Mouse (Mus musculus) forebrain, embryonic 14.5 days (tissue): ENCODE results near the gene Usp35. TPM values are rescaled to one million over a fixed set of nuclear protein-coding genes. Genes with fewer than 3 reads are reported as not detected.
A peak's percentile ranks its signal among the peaks of the same experiment; 100 is the strongest.

ENCODE experiments used
- ATAC-seq: fragments of 200-750 bp; cut with Nextera tagmentation; 2 replicates; pipeline ENCODE4 v1.8.0; 2017; ENCODE audit warnings: mild to moderate bottlenecking, moderate library complexity
- DNase-seq: peaks from one replicate; pipeline ENCODE4 v3.0.0-alpha.2; 2015; ENCODE audit warnings: low spot score
- H3K27ac ChIP-seq: fragments of 300-500 bp; sonication (generic); 2 replicates; pipeline ENCODE4 v1.5.1; 2014; ENCODE audit warnings: low read depth, mild to moderate bottlenecking, control low read depth, low read length, moderate library complexity
- H3K27me3 ChIP-seq: fragments of 300-500 bp; sonication (generic); replicated peaks from 2 replicates; pipeline ENCODE4 v1.6.1; 2014; ENCODE audit warnings: low read length, control low read depth, mixed read lengths; ENCODE audit not compliant: control insufficient read depth, insufficient read depth
- H3K36me3 ChIP-seq: fragments of 300-500 bp; sonication (generic); 2 replicates; pipeline ENCODE4 v1.6.1; 2014; ENCODE audit warnings: low read length, control low read depth; ENCODE audit not compliant: control insufficient read depth, insufficient read depth
- H3K4me1 ChIP-seq: fragments of 300-500 bp; sonication (generic); 2 replicates; pipeline ENCODE4 v1.6.1; 2014; ENCODE audit warnings: antibody characterized with exemption, low read length, control low read depth; ENCODE audit not compliant: control insufficient read depth, insufficient read depth
- H3K4me2 ChIP-seq: fragments of 300-500 bp; sonication (generic); 2 replicates; pipeline ENCODE4 v1.6.1; 2014; ENCODE audit warnings: mild to moderate bottlenecking, control low read depth, low read length
- H3K4me3 ChIP-seq: fragments of 300-500 bp; sonication (generic); 2 replicates; pipeline ENCODE4 v1.5.1; 2014; ENCODE audit warnings: low read depth, low read length, control low read depth
- H3K9ac ChIP-seq: fragments of 300-500 bp; sonication (generic); 2 replicates; pipeline ENCODE4 v1.6.1; 2014; ENCODE audit warnings: mild to moderate bottlenecking, low read length, control low read depth, moderate library complexity
- H3K9me3 ChIP-seq: fragments of 300-500 bp; sonication (generic); replicated peaks from 2 replicates; pipeline ENCODE4 v1.6.1; 2016; ENCODE audit warnings: low read length, control low read depth, mixed read lengths; ENCODE audit not compliant: control insufficient read depth
- WGBS: fragments of 180-500 bp; shearing (Covaris S2); extraction: QIAGEN DNeasy Blood & Tissue Kit; methylation state at CpG from one replicate; pipeline ENCODE4 v1.1.7; 2014; 5-methylcytosine and 5-hydroxymethylcytosine counted together
- polyA plus RNA-seq: library from polyadenylated mRNA; unstranded; fragments of >200 nt; fragmentation: Nextera tagmentation; extraction: Ambion mirVana; gene quantifications from 2 replicates; pipeline ENCODE4 v1.2.1, GENCODE M21; 2014

The Usp35 gene
- polyA plus RNA-seq, 1 experiment from 2014 or later: 4.1 TPM

DNA sequence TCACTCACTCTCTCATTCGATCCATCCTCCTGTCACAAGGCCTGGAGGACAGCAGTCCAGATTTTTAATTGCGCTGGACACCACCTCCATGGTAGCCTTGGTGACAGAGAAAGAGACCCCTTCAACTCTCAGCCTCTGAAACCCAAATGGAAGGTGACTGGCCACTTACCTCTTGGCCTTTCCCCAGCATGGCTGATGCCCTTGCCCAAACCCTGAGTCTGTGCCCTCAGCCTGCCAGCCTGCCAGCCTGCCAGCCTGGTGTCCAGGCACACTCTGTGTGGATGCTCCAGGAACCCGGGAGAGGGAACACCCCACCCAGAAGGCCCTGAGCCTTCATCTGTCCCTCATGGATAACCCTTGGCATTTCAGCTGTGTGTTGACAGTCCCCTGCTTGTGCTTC, 2.1 kb downstream of the Usp35 start:
- no peak overlapping the region for H3K27ac ChIP-seq
- no peaks in the 10 kb centered on the region for H3K9me3 ChIP-seq
- no peaks in the 10 kb centered on the region for H3K36me3 ChIP-seq
- H3K4me2 ChIP-seq: no peak overlapping the region
- 86% methylated on average over 3 of the region's 3 CpGs for WGBS
- H3K27me3 ChIP-seq: peaks cover 24% of the 10 kb centered on the region
- H3K4me3 ChIP-seq: no peak overlapping the region
- peaks cover 12% of the 10 kb centered on the region for H3K4me1 ChIP-seq
- ATAC-seq (no peak), DNase-seq (no peak)
- 0 out of 2 replicates have a peak overlapping the region, but pooled peaks have one; percentile 5 for H3K9ac ChIP-seq

DNA sequence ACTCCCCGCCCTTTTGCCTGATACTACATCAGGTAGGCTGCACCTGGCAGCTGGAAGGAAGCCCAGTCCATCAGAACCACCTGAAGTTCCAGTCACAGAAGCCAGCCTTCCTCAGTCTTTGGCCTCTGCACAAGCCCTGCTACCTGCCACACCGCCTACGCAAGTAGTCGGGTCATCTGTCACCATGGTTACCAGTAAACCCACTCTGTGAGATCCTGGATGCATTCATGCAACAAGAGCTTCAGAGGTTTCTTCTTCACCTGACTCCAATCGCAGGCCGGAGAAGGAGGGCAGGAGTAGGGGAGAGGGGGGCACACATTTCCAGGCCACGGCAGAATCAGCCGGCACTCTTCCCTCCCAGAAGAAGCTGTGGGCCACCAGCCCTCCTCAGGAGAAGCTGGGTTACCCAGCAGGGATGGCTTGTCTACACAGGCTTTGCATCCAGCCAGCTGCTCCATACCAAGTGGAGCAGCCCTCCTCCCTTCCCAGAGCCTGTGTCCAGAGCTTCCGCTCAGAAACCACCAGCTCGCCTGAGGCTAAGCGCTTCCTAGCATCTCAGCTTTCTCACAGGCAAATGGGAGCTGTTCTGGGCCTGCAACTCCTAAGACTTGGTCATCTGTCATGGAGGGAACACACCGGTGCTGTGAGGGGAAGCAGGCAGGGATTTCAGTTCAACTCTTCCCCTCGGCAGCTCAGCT, 2.8 kb downstream of the Usp35 start:
- H3K9me3 ChIP-seq: no peaks in the 10 kb centered on the region
- H3K36me3 ChIP-seq: no peaks in the 10 kb centered on the region
- H3K9ac ChIP-seq: no peak overlapping the region
- H3K4me2 ChIP-seq: no peak overlapping the region
- DNase-seq: no peak
- 75% methylated on average over 13 of the region's 13 CpGs for WGBS
- H3K27ac ChIP-seq: no peak overlapping the region
- ATAC-seq: no peak
- H3K4me1 ChIP-seq: peaks cover 12% of the 10 kb centered on the region
- H3K4me3 ChIP-seq: no peak overlapping the region
- peaks cover 25% of the 10 kb centered on the region for H3K27me3 ChIP-seq

DNA sequence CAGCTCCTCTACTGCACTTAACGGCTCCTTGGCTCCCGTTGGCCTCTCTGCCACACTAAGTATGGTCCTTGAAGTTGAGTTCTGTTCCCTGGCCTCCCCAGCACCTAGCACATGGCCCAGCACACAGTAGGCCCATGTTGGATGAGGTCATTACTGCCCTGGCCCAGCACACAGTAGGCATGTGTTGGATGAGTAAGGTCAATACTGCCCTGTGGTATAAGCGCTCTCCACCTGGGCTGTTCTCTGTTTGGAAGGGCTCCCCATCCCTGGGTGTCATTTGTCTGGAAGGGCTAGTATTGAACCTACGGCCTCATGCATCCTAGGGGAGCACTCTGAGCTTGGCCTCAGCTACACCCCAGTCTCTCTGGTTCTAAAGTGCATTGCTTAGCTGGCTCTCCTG, 4.4 kb downstream of the Usp35 start:
- Histone ChIP-seq H3K27ac (no peak overlapping the region), H3K36me3 (no peaks in the 10 kb centered on the region), H3K27me3 (peaks cover 25% of the 10 kb centered on the region), H3K9ac (no peak overlapping the region), H3K9me3 (no peaks in the 10 kb centered on the region), H3K4me1 (peaks cover 4% of the 10 kb centered on the region; the same call in 1 of the 2 replicates), H3K4me3 (no peak overlapping the region), H3K4me2 (no peak overlapping the region)
- 95% methylated on average over 4 of the region's 4 CpGs for WGBS
- no peak for ATAC-seq
- no peak for DNase-seq

DNA sequence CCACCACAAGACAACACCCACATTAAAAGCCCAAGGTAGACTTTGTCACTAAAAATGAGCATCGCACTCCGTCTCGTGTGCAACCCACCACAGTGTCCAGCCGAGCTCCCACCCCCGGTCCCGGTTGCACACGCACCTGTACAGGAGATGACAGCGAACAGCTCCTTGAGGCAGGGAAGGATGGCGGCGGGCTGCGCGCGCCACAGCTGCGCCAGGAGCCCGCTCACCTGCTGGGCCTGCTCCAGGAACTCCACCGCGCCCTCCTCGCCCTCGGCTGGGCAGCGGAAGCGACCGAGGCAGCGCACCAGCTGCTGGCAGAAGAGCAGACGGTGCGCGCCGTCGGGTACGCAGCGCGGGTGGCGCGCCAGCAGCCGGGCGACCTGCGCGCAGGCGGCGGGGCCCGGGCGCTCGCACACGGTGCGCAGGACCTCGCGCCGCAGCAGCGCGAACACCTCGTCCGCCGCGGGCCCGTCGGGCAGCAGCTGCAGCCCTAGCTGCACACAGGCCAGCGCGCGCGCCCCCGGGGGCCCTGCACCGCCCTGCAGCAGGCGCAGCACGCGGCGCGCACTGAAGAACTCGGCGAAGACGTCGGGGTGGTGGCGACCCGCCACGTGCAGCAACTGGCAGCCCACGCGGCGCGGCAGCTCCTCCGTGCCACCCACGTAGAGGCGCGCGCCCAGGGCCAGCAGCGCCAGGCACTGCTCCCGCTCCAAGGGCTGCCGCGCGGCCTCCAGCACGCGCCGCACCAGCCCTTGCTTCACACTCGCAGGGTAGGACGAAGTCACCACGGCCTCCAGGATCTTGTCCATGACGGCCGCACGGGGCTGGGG, 6.4 kb downstream of the Usp35 start:
- peak; percentile 65 for ATAC-seq
- H3K4me1 ChIP-seq: no peaks in the 10 kb centered on the region
- H3K4me2 ChIP-seq: peak overlapping the region; percentile 48
- peak; percentile 37 for DNase-seq
- H3K9ac ChIP-seq: peak overlapping the region; percentile 32; the same call in 1 of the 2 replicates
- peaks cover 25% of the 10 kb centered on the region for H3K27me3 ChIP-seq
- peaks cover 5% of the 10 kb centered on the region; the same call in 1 of the 2 replicates for H3K36me3 ChIP-seq
- 14% methylated on average over 92 of the region's 96 CpGs for WGBS
- H3K9me3 ChIP-seq: no peaks in the 10 kb centered on the region
- no peak overlapping the region for H3K27ac ChIP-seq
- peak overlapping the region; percentile 25 for H3K4me3 ChIP-seq

DNA sequence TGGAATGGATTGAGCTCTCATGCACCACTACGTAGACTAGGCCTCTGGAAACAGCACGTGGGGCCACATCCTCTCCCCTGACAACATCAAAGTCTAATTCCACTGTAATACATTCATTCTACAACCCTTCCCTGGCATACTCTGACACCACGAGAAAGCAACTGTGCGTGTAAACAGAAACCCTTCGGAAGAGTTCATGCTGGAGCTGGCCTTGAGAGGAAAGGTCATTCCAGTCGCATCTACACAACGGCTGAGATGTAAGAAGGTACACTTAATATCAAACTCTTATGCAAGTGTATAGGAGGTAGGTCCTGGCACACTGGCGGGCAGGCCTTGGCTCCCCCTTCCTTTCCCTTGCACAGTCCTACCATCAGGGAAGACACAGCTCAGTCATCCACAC, 7.5 kb downstream of the Usp35 start:
- WGBS: 93% methylated on average over 8 of the region's 8 CpGs
- Histone ChIP-seq H3K9me3 (no peaks in the 10 kb centered on the region), H3K4me3 (no peak overlapping the region), H3K27me3 (peaks cover 25% of the 10 kb centered on the region), H3K4me2 (no peak overlapping the region), H3K27ac (no peak overlapping the region), H3K4me1 (no peaks in the 10 kb centered on the region), H3K9ac (no peak overlapping the region), H3K36me3 (peaks cover 12% of the 10 kb centered on the region; the same call in 1 of the 2 replicates)
- DNase-seq: no peak
- no peak for ATAC-seq

DNA sequence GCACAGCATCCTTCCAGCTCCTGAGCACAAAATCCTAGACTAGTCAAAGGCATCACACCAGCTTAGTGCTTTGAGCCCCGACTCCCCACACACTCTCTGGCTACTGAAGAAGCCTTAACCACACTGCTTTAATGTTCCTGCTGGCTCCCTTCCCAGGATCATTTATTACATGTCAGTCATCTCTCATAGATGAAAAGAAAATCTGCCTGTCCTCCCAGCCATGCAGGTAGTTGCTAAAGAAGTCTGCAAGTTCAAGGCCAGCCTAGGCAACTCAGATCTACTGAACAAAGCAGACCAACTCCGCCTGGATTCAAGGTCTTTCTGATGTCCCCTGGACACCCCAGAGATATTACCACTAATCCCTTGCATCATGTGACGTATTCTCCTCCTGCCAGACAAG, 14.1 kb downstream of the Usp35 start:
- no peak overlapping the region for H3K9ac ChIP-seq
- 81% methylated on average over 3 of the region's 3 CpGs for WGBS
- DNase-seq (no peak), ATAC-seq (no peak)
- H3K27ac ChIP-seq: no peak overlapping the region
- H3K4me1 ChIP-seq: no peaks in the 10 kb centered on the region
- no peak overlapping the region for H3K4me3 ChIP-seq
- peaks cover 25% of the 10 kb centered on the region for H3K36me3 ChIP-seq
- no peak overlapping the region for H3K4me2 ChIP-seq
- no peaks in the 10 kb centered on the region for H3K27me3 ChIP-seq
- no peaks in the 10 kb centered on the region for H3K9me3 ChIP-seq

GRCm38 (mm10) chr7:97315656-97316055, 16.2 kb downstream of the Usp35 start:
- no peaks in the 10 kb centered on the region for H3K27me3 ChIP-seq
- H3K27ac ChIP-seq: no peak overlapping the region
- DNase-seq (no peak), ATAC-seq (no peak)
- no peak overlapping the region for H3K4me3 ChIP-seq
- WGBS: 84% methylated on average over 6 of the region's 6 CpGs
- H3K9me3 ChIP-seq: no peaks in the 10 kb centered on the region
- H3K4me1 ChIP-seq: no peaks in the 10 kb centered on the region
- H3K9ac ChIP-seq: no peak overlapping the region
- H3K4me2 ChIP-seq: no peak overlapping the region
- H3K36me3 ChIP-seq: peaks cover 39% of the 10 kb centered on the region

DNA sequence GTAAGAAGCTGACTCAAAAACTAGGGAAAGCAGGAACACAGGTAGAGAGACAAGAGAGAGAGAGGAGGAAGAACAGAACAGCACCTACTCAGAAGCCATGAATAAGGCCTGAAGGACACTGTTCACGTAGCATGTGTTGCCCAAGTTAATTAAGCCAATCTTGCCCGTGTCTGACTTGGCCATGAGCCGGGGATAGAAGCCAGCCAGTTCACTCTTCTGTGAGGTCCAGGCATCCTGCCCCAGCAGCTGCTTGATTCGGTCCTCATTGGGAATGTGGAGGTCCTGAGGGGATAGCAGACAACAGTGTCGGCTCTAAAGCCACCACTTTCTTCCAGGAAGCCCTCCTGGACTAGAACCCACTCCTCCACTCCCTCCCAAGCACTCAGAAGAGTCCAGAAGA, 17.2 kb downstream of the Usp35 start:
- Histone ChIP-seq H3K27me3 (no peaks in the 10 kb centered on the region), H3K36me3 (peaks cover 45% of the 10 kb centered on the region), H3K9ac (no peak overlapping the region), H3K9me3 (no peaks in the 10 kb centered on the region), H3K4me2 (no peak overlapping the region), H3K4me3 (no peak overlapping the region), H3K27ac (no peak overlapping the region), H3K4me1 (no peaks in the 10 kb centered on the region)
- DNase-seq (no peak), ATAC-seq (no peak)
- WGBS: 77% methylated on average over 5 of the region's 5 CpGs
